Mouse (Mus musculus): ENCODE data around the gene Ssbp3.

GRCm38 (mm10) chr4:107015971-107016511, 105.5 kb downstream of the Ssbp3 start:
- TF ChIP-seq POLR2A (IDR thresholded peaks at IDR 0.05; ENCODE audit: control insufficient read depth, extremely low read depth, insufficient read depth, low read length, poor library complexity) (no peak), CTCF (IDR thresholded peaks at IDR 0.05; ENCODE audit: borderline replicate concordance, control insufficient read depth, extremely low read depth, insufficient read depth, low read length, poor library complexity) (no peak)
